Mouse (Mus musculus): ENCODE data around the gene Tmem119.

GRCm38 (mm10) chr5:113841243-113842225 is 41.2 kb upstream of the Tmem119 start:
- TF ChIP-seq CTCF (IDR thresholded peaks at IDR 0.05) (no peak), EP300 (IDR thresholded peaks at IDR 0.05) (no peak)
